Mouse (Mus musculus) ES-E14 (cell line): ENCODE results near the gene Chst7. TPM values are rescaled to one million over a fixed set of nuclear protein-coding genes. Genes with fewer than 3 reads are reported as not detected.

Source experiments
- DNase-seq: peaks from one replicate; pipeline ENCODE4 v3.0.0-alpha.2; 2013; ENCODE audit warnings: low read depth, low spot score
- H3K27ac ChIP-seq: 2 replicates; pipeline ENCODE4 v1.5.1; 2012; ENCODE audit warnings: low read depth, mild to moderate bottlenecking, low read length, moderate library complexity, mixed read lengths; ENCODE audit not compliant: poor library complexity, insufficient read depth, severe bottlenecking
- H3K36me3 ChIP-seq: 2 replicates; pipeline ENCODE4 v1.6.1; 2012; ENCODE audit warnings: mild to moderate bottlenecking, low read length, moderate library complexity, mixed read lengths; ENCODE audit not compliant: control insufficient read depth, poor library complexity, insufficient read depth, severe bottlenecking
- H3K4me1 ChIP-seq, 2 experiments: fragments of 150-350 bp in 1 of 2; sonication (generic) in 1 of 2; 2 replicates each; pipeline ENCODE4 v1.6.1; 2012; ENCODE audit warnings: low read length in 2 of 2, mild to moderate bottlenecking in 1 of 2, mixed read lengths in 1 of 2; ENCODE audit not compliant: control insufficient read depth in 2 of 2, insufficient read depth in 2 of 2, poor library complexity in 1 of 2
- H3K4me3 ChIP-seq, 2 experiments: fragments of 150-350 bp in 1 of 2; sonication (generic) in 1 of 2; 2 replicates each; pipeline ENCODE4 v1.5.1; 2012; ENCODE audit warnings: low read length in 2 of 2, low read depth in 1 of 2, mild to moderate bottlenecking in 1 of 2, mixed read lengths in 1 of 2; ENCODE audit not compliant: insufficient read depth in 1 of 2, poor library complexity in 1 of 2, severe bottlenecking in 1 of 2
- H3K9ac ChIP-seq: 2 replicates; pipeline ENCODE4 v1.6.1; 2012; ENCODE audit warnings: low read depth, mild to moderate bottlenecking, low read length, mixed read lengths; ENCODE audit not compliant: poor library complexity, insufficient read depth, severe bottlenecking
- H3K9me3 ChIP-seq: fragments of 150-350 bp; sonication (generic); 2 replicates; pipeline ENCODE4 v1.6.1; 2012; ENCODE audit warnings: low read depth, mild to moderate bottlenecking, low read length; ENCODE audit not compliant: control insufficient read depth, insufficient read depth
- CHD2 ChIP-seq: IDR thresholded peaks from 2 replicates; pipeline ENCODE4 v1.6.1; 2014; ENCODE audit warnings: mild to moderate bottlenecking, low read depth, low read length, inconsistent platforms
- HCFC1 ChIP-seq: IDR thresholded peaks from 2 replicates; pipeline ENCODE4 v1.6.1; 2012; ENCODE audit warnings: low read length, inconsistent platforms, borderline replicate concordance; ENCODE audit not compliant: insufficient read depth
- MAFK ChIP-seq: IDR thresholded peaks from 2 replicates; pipeline ENCODE4 v1.6.1; 2014; ENCODE audit warnings: mild to moderate bottlenecking, low read depth, low read length, inconsistent platforms; ENCODE audit not compliant: insufficient read depth
- ZC3H11A ChIP-seq: IDR thresholded peaks from 2 replicates; pipeline ENCODE4 v1.6.1; 2012; ENCODE audit warnings: low read depth, mild to moderate bottlenecking, inconsistent platforms, low read length, borderline replicate concordance
- ZNF384 ChIP-seq: IDR thresholded peaks from 2 replicates; pipeline ENCODE4 v1.6.1; 2012; ENCODE audit warnings: low read depth, low read length, inconsistent platforms
- in situ Hi-C, 2 experiments: fragments of 600-800 bp; cut with MboI; formaldehyde crosslinking; loops; one replicate each; pipeline ENCODE4 v1.15.1; 2025; ENCODE audit warnings: low sequenced_read_pairs in 2 of 2, inconsistent platforms in 1 of 2; ENCODE audit not compliant: unreplicated experiment in 2 of 2
- total RNA-seq: library from RNA; depleted of rRNA; stranded (reverse); fragments of 300-350 nt; gene quantifications from 2 replicates; pipeline ENCODE4 v1.2.3, GENCODE M21; 2012; rRNA removed

The Chst7 gene
- total RNA-seq, 1 experiment, result 3.8 TPM

- in situ Hi-C loops, result no loop called here
- H3K4me1 ChIP-seq, result no peaks in the 10 kb centered on the region
- no peak overlapping the region for H3K27ac ChIP-seq
- DNase-seq, result no peak
- H3K9me3 ChIP-seq, result no peaks in the 10 kb centered on the region
- TF ChIP-seq ZNF384 (no peak), CHD2 (no peak), ZC3H11A (no peak), MAFK (no peak), HCFC1 (no peak)
- no peak overlapping the region for H3K4me3 ChIP-seq
- no peaks in the 10 kb centered on the region for H3K36me3 ChIP-seq
- H3K9ac ChIP-seq, result no peak overlapping the region
Observed at GRCm38 (mm10) chrX:20117717-20118116, 58.4 kb downstream of the Chst7 start.

- no peaks in the 10 kb centered on the region for H3K36me3 ChIP-seq
- no peaks in the 10 kb centered on the region for H3K9me3 ChIP-seq
- in situ Hi-C loops, result no loop called here
- no peak overlapping the region for H3K9ac ChIP-seq
- DNase-seq, result no peak
- no peak overlapping the region for H3K27ac ChIP-seq
- H3K4me1 ChIP-seq, result no peaks in the 10 kb centered on the region
- H3K4me3 ChIP-seq, result no peak overlapping the region
- TF ChIP-seq ZNF384 (no peak), MAFK (no peak), ZC3H11A (no peak), HCFC1 (no peak), CHD2 (no peak)
Observed at GRCm38 (mm10) chrX:20125481-20125880, 66.1 kb downstream of the Chst7 start.

GRCm38 (mm10) chrX:20128951-20129350 lies 69.6 kb downstream of the Chst7 start:
- in situ Hi-C loops, result no loop called here
- no peak for TF ChIP-seq MAFK
- TF ChIP-seq CHD2, result no peak
- no peak for TF ChIP-seq ZC3H11A
- no peak for TF ChIP-seq HCFC1
- TF ChIP-seq ZNF384, result no peak
- H3K36me3 ChIP-seq, result no peaks in the 10 kb centered on the region
- no peak overlapping the region for H3K9ac ChIP-seq
- H3K9me3 ChIP-seq, result no peaks in the 10 kb centered on the region
- H3K27ac ChIP-seq, result no peak overlapping the region
- H3K4me1 ChIP-seq, result no peaks in the 10 kb centered on the region
- no peak for DNase-seq
- H3K4me3 ChIP-seq, result no peak overlapping the region

GRCm38 (mm10) chrX:20129466-20129865 lies 70.1 kb downstream of the Chst7 start:
- Histone ChIP-seq H3K27ac (no peak overlapping the region), H3K9me3 (no peaks in the 10 kb centered on the region), H3K9ac (no peak overlapping the region), H3K4me3 (no peak overlapping the region), H3K4me1 (no peaks in the 10 kb centered on the region), H3K36me3 (no peaks in the 10 kb centered on the region)
- in situ Hi-C loops, result no loop called here
- TF ChIP-seq MAFK, result no peak
- TF ChIP-seq HCFC1, result no peak
- DNase-seq, result no peak

Other genes with a start within 250 kb of the Chst7 start
- gene Slc9a7, start 232.2 kb downstream of the Chst7 start, total RNA-seq, result 1.5 and 2.0 TPM in 2 replicates